13 mouse cellular contexts compared by ENCODE assay signal in the genomic region with DNA sequence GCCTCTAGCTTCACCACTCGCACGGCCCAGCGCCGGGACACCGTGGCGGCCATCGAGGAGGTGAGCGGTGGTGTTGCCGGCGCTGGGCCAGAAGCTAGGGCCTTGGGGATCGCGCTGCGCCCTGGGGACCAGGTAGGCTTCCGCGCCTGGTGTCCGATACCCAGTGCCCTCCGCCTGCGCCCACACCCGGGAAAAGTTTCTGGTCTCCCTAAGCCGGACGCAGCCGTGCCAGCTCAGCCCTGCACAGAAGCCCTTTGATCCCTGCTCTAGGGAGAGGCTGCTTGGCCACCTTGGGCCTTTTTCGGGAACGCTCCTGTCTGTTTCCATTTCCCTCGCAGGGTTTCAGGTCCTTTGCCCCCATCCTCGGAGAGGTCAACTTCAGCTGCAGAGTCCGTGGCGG.
"Had no signal": no experiment of that assay in that cellular context is flagged by ENCODE, and none has a peak within 500 bp of the region (broad histone marks: within the 10 kb centered on the region; RNA-seq: fewer than 3 reads in every experiment).

No protein-coding gene starts in this region.

- DNase-seq: kidney, postnatal 25 days; layer of hippocampus, adult 9-11 months; layer of hippocampus, postnatal 36 days; liver, embryonic 13.5 days; lung, adult 18-20 months; right cerebral cortex, adult 18-20 months; right cerebral cortex, postnatal 25 days; thymus, adult 18-20 months; thymus, postnatal 14 days had no signal

- H3K27me3 ChIP-seq: liver, embryonic 13.5 days; midbrain, embryonic 12.5 days; neural tube, embryonic 15.5 days had no signal

- H3K4me2 ChIP-seq: limb, embryonic 13.5 days; liver, embryonic 13.5 days; midbrain, embryonic 12.5 days; neural tube, embryonic 15.5 days had no signal

- H3K36me3 ChIP-seq: limb, embryonic 13.5 days; liver, embryonic 13.5 days; midbrain, embryonic 12.5 days; neural tube, embryonic 15.5 days had no signal

- H3K4me3 ChIP-seq: limb, embryonic 13.5 days; liver, embryonic 13.5 days; midbrain, embryonic 12.5 days; myocyte; neural tube, embryonic 15.5 days had no signal

- H3K27ac ChIP-seq: limb, embryonic 13.5 days; liver, embryonic 13.5 days; midbrain, embryonic 12.5 days; neural tube, embryonic 15.5 days had no signal

- H3K4me1 ChIP-seq: limb, embryonic 13.5 days; liver, embryonic 13.5 days; midbrain, embryonic 12.5 days; neural tube, embryonic 15.5 days had no signal

- H3K9ac ChIP-seq: limb, embryonic 13.5 days; liver, embryonic 13.5 days; midbrain, embryonic 12.5 days; neural tube, embryonic 15.5 days had no signal
